Mouse (Mus musculus) gonadal fat pad, adult 2 months (tissue): ENCODE results near the gene Pdrg1. TPM values are rescaled to one million over a fixed set of nuclear protein-coding genes. Genes with fewer than 3 reads are reported as not detected.

ENCODE experiments used
- DNase-seq: peaks from one replicate; pipeline ENCODE4 v3.0.0-alpha.2; 2012; ENCODE audit warnings: low read depth
- polyA plus RNA-seq: library from polyadenylated mRNA; depleted of rRNA; stranded (reverse); fragments of >200 nt; gene quantifications from 2 replicates; pipeline ENCODE4 v1.2.3, GENCODE M21; 2012; rRNA removed

Pdrg1 gene
- polyA plus RNA-seq, result 160 and 161 TPM in 2 replicates

DNA sequence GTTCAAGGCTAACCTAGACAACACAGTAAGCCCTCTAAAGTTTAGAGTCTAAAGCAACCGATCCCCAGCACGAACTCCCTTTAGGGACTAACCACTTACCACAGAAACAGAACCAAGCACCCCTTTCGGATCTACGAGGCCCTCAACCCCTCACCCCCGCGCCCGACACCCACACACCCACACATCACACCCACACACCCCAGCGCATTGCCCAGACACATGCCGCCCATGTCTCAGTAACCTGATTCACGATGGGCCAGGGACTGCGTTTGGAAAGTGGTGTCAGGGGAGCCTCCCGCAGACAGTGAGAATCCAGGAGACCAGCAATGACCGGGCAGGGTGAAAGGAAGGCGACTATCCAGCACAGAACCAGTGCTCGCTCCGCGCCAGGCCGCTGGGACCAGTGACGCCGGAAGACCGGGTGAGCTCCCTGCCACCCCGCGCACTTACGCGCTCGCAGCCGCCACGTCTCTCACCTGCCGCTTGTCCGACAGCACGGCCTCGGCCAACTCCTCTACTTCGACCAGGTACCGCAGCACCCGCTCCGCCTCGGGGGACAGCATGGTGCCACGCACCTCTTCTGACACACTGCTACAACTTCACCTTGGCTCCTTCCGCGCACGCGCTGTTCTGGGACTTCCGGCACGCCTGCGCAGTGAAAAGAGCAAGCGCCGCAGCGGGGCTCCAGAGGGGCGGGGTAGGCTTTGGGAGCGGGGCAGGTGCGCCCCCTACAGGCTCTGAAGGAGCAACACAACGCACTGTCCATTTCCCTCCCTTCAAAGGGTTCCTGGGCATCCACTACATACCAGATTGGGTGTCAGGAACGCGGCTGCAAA lies at the start of gene Pdrg1:
Gene Pdrg1 (minus strand): TSS at position 670 of the 836 bp plus-strand sequence.
- DNase-seq, result peak; percentile 47

DNA sequence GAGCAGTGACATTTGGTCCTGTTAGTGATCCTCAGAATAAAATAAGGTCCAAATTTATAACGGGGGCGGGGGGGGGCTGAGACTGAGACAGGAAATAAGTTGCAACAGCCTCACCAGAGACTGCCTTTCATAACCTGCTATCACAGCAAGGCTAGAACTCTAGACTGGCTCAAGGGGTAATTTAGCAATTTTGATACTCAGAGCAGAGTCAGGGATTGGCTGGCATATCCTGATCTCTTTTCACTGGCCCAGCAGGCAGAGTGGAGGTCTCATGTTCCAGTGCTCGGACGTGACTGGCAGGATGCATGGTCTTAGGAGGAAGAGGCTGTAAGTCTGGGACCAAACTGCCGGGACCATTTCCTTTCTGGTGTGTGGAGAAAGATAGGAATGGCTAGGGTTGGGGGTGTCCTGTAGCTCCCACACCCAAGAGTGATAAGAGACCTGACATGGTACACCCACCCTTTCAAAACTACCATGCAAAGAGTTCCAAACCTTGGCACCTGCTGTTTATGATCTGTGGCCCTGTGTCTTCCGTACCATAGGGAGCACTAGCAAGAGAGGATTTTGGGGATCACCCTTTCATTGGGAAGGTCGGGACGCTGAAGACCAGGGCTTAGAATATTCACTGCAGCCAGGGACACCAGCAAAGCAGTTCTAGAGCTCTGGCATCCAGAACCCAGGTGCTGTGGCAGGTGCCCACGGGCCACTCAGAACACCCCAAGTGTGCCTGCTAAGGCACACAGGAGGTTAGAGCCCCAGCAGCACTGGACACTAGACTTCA lies 49.2 kb upstream of the Pdrg1 start:
- no peak for DNase-seq

DNA sequence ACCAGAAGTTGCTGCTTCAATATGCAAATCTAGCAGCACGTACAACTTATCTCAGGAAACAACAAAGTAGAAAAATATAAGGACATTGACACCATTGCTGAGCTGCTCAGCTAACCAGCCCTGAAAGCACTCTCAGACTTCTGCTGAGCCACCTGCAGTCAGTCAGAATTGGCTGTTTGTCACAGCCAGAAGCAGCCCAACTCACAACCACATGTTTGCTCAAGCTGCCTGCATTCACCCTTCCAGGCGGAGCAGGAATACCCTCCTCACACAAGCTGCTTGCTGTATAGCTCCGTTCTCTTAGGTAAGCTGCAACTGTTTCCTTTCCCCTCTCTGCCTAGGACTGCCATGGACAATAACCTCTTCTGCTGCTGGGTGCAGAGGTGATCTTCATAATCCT lies 48.2 kb upstream of the Pdrg1 start:
- no peak for DNase-seq

DNA sequence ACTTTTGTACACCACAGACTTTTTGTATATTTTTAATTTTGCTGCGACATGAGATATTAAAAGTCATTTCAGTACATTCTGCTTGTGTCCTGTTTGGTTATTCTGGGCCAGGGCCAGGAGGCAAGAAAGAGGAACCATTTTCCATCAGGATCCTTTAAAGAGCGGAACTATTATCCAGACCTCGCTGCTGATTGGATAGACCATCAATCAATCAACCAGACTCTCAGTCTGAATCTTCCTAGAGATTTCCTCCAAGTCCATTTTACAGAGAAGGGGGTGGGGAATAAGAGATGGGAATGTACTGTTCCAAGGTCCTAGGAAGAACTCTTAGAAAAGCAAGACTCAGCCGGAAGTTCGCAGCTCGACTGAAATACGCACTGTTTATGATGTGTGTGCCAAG lies 45.0 kb upstream of the Pdrg1 start:
- no peak for DNase-seq

DNA sequence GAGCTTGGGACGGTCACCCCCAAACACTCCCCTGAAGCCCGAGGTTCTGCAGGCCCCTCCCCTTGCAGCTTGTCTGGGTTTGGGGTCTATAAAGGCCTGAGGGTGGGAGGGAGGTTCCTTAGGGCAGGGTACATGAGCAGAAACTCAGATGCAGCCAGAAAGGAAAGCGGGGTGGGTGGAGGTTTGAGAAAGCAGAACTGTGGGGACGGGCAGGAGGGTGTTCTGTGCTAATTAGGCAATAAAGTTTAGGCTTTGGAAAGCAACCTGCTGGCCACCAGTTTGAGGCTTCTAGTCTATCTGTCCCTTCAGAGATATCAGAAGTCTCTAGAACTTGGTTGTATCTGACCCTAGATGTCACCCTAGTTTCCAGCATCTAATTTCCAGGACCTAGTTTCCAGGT lies 43.1 kb upstream of the Pdrg1 start:
- DNase-seq, result no peak

DNA sequence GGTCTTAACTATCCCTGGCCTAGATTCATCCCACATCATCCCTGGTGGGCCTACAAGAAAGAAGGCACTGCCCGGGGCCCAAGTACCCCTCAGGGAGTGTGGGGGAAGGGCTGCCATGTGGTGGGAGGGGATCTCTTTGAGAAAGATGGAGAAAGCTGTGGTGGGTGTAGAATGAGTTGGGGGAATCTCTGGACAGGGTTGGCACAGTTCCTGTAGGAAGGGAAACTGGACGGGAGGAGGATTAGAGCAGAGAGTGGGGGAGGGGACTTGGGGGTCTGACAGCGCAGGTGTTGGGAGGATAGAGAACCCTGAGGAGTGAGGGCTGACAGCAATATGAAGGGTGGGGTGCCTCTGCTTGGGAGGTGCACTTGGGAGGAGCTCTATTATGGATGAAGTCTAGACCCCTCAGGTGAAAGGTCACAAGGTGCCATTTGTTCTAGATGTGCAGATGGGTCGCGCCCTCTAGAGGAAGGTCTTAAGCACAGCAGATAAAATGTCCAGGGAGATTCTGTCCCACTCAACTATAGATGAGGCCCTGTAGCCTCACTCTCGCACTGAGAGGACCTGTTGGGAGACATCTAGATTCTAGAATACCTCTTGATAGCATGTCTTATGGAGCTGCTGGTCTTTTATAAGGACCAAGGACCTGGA lies 40.2 kb upstream of the Pdrg1 start:
- DNase-seq, result no peak

DNA sequence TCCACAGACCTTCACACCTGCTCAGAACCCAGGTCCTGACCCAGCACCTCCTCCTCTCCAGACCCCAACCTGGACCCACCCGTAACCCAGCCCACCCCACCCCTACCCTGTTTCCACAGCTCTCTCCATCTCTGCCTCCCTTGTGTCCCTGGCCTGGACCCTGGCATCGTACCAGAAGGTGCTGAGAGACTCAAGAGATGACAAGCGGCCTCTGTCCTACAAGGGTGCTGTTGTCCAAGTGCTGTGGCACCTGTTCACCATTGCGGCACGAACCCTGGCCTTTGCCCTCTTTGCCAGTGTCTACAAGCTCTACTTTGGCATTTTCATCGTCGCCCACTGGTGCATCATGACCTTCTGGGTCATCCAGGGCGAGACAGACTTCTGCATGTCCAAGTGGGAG lies 38.7 kb upstream of the Pdrg1 start:
- no peak for DNase-seq

DNA sequence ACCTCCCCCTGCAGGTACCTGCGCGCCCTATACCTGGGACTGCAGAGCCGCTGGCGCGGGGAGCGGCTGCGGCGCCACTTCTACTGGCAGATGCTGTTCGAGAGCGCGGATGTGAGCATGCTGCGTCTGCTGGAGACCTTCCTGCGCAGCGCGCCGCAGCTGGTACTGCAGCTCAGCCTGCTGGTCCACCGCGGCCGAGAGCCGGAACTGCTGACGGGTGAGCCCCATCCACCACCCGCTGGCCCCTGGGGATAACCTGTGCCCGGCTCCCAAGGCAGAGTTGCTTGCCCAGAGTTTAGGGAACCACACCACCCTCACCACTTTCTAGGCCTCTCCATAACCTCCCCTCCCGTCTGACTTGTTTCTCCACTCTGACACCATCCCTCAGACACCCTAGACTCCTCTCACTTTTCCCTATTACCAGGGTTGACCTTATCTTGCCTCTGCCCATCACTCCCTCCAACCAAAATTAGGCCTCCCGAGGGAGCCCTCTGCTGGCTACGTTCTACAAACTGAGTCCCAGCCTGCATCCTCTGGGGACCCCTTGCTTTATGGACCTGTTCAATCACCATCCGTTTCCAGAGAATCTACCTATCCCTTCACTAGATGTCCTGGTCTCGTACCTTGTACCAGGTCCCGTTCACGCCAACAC lies 37.6 kb upstream of the Pdrg1 start:
- DNase-seq, result no peak

DNA sequence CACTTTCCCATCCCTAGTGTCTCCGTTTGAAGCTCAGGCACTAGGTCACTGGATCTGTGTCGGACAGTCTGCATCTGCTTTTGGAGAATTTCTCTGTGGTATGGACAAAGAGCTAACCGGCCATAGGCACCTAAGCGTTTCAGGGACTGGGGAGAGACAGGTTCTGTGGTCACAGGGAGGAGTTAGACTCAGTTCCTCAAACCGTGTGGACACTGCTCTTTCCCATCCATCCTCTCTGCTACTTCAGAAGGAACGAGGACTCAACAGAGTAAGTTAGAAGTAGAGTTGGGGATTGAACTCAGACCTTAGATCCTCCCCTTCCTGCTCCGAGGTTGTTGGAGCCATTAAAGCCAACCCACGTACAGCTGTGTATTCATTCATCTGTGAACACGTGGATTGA lies 36.3 kb upstream of the Pdrg1 start:
- no peak for DNase-seq

DNA sequence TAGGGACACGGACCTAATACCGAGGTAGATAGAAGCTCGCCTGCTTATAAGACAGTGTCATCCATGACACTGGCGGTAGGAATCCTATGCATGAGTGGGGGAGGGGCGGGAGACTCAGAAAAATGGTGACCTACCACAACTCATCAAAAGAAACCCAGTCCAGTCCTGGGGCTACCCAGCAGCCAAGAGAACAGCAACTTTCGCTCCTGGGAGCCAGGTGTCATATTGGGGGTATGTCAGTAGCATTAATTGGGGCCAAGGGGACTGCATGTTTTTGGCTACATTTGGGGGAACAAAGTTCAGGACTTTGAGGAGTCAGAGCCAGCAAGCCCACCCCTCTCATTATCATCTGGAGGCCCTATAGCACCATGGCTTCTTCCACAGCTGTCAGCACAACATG lies 35.9 kb upstream of the Pdrg1 start:
- no peak for DNase-seq

DNA sequence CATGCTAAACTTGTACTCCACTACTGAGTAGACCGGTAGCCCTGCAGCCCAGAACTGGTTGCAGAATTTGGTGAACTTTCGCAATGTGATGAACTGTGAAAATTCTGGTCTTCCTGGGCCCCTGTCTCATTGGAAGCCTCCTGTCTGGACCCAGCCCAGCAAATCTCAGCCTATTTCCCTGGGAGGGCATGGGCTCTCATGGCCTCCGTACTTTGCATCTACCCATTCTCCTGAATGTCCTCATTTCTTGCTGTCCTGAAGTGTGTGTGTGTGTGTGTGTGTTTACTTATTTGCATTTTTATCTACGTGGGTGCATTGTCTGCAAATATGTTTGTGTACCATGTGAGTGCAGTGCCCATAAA lies 34.8 kb upstream of the Pdrg1 start:
- no peak for DNase-seq

DNA sequence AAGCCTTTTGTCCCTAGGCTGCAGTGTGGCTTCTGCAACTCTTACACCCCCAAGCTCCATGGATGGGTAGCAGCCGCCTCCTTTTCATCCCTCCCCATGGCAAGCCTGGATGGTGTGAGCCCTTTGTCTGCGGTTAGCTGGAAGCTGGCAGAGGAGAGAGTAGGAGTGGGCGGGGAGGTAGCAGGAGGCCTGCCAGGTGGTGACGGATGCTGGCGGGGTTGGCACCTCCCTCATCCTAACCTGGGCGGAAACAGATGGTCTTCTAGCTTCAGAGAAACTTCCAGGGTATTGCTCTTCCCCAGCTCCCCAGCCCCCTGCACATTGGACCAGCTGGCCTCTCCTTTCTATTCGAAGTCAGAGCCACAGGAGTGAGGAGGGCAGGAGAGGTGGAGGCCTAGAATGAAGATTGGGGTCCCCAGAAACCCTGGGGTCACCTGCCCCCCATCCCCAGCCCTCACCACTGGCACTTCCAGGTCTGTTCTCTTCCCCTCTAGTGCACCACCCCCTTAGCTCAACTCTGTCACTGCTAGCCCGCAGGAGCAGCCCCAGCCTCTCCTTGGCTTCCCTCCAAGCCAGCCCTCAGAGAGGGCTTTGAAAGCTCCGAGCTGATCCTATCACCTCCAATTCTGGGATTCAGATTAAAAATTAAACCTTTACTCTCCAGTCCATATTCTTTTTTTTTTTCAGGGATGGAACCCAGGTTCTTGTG lies 34.2 kb upstream of the Pdrg1 start:
- no peak for DNase-seq

DNA sequence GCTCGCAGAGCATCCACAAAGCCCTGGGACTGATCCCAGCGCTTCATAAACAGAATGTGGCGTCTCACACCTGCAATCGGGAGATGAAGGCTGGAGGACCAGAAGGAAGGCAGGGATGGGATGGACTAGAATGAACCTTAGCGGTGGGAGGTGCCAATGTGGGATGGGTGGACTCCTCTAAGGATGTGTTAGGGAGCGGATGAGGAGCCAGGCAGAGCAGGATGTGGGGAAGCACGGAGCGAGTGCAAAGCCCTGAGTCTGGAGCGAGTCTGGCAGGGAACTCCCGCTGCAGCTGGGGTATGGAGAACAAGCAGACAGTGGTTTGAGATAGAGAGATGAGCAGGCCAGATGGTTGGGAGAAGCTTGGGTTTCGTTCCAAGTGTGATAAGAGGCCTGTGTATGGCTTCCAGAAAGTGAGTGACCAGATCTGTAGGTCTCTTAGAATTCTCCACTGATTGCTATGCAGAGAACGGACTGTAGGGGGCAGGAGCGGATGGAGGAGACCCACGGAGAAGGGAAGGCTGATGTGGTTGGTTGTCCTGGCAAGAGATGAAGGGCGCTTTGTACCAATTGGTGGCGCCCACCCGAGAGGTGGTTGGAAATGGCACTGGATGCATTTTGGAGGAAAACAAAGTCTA lies 32.7 kb upstream of the Pdrg1 start:
- no peak for DNase-seq

DNA sequence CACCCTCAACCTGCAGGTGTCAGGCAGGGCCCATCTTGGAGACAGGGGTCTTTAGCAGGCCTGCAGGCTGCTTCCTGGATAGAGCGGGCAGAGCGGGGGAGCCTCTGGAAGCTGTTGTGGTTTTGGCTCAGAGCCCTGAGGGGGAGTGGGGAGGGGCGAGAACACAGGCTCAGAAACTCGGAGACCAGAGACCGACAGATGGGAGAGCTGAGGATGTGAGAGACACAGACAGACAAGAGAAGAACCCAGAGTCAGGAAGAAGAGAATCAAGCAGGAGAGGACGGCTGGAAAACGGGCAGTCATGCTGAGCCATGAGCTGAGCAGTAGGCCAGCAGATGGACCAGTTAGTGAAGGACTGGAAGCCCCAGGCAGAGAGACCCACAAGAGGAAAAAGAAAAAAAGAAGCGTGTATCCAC lies 30.7 kb upstream of the Pdrg1 start:
- no peak for DNase-seq

DNA sequence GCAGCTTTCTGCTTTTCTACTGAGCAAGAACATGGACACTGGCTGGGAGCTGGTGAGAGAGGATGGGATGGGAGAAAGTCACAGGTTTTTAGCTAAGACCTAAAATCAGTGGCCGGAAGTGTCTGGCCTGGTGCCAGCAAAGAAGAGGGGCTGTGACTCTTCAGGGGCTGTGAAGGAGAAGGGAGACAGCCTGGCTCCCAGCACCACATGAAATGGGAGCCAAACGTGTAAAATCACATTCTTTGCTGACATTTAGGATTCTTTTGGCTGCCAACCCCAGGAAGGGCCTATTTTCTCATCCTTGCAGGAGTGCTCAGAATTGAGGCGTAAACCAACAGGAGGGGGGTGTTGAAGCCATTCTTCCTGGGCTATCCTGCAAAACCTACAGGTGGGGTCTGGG lies 28.7 kb upstream of the Pdrg1 start:
- DNase-seq, result no peak

DNA sequence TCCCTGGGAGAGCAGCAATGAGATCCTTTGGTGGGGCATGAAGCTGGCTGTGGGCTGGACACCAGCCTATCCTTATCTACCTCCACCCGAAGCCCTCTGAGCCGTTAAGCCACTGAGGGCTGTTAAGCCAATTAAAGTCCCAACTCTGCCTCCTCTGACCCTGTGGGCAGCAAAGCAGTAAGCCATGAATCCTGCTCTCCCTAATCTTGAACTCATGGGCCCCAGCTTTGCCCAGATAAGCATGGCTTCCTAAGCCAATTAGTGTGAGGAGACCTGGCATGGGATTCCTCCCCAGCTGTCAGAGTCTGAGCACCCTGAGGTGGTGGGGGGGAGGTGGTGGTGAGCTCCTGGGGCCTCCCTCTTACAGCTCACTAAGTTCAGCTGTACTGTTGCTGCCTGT lies 21.5 kb upstream of the Pdrg1 start:
- no peak for DNase-seq

DNA sequence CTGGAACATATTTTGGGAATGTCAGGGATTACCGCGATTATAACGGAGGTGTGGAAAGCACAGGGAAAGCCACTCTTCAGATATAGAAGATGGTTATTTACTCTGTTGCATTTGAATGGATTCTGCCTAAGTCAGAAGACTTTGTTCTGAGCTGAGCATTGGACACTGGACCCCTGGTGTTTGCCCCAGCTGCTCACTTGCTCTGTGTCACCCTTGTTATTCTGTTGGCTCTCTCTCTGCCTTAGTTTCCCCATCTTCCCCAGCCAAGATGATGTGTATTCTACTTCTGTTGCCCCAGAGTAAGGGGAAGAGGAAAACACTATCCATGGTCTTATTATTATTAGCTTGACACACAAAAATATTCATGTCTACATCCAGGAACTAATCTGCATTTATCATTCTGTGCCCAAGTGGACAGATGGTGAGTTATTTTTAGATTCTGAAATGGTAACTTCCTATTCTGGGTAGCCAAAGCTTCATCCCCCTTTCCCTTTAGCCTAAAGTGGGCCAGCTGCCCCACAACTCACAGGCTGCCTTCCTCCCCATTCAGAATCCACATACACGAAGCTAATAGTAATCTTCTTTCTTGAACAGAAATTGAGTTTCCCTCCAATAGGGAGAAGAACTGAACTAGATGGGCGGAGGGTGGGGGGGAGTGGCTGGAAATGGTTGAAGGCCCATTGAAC lies 18.5 kb upstream of the Pdrg1 start:
- no peak for DNase-seq

DNA sequence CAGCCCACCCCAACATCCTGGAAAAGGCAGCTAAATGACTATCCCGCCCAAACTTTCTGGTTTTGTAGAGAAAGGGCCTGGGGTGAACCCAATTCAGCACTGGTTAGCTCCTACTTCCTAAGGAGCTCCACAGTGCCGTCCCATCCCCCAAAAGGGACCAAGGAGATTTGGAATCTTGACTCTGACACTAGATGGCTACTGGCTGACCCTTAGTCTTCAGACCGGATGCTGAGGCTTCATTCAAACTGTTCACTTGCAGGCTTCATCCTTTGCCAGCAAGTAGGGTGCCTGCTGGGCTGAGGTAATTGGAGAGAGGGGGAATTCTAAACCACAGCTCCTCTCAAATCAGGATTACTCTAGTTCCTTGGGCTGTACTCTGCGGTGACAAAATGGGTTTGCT lies 17.7 kb upstream of the Pdrg1 start:
- DNase-seq, result no peak

DNA sequence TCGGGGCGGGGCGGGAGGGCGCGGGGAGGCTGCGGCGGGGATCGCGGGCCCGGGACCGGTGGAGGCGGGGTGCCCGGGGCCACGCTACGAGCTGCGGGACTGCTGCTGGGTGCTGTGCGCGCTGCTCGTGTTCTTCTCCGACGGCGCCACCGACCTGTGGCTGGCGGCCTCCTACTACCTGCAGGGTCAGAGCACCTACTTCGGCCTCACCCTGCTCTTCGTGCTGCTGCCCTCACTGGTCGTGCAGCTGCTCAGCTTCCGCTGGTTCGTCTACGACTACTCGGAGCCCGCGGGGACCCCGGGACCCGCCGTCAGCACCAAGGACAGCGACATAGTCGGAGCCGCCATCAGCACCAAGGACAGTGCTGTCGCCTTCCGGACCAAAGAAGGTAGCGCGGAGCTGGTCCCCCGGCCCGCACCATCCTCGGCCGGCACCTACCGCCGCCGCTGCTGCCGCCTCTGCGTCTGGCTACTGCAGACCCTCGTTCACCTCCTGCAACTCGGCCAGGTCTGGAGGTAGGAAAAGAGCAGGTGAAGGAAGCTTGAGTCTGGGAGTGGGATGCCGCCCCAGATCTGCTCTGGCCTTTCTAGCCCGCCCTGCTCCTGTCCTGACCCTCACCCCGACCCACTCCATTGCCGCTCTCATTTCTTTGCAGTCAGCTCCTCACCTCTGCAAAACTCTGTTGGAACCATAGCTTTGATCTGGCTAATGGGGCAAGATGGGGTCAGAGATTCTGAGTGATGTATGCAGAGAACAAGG lies 17.0 kb upstream of the Pdrg1 start:
- no peak for DNase-seq
